Mouse (Mus musculus): ENCODE measurements around the gene Fktn. TPM values are rescaled to one million over a fixed set of nuclear protein-coding genes. Genes with fewer than 3 reads are reported as not detected.
A peak's percentile ranks its signal among the peaks of the same experiment; 100 is the strongest.

Fktn gene
- total RNA-seq, 2 experiments from 2014 or later, result 27.4 to 28.2 TPM

GRCm38 (mm10) chr4:53728121-53728520, 14.3 kb downstream of the Fktn start:
- no peak for DNase-seq (ENCODE audit: extremely low spot score in 1 of 2, low spot score in 2 of 2)
- no peak overlapping the region for H3K4me3 ChIP-seq
- intact Hi-C loops (cut with DNase I), result no loop called here
- no peak for TF ChIP-seq CTCF (IDR thresholded peaks at IDR 0.05)
- H3K27ac ChIP-seq, result no peak overlapping the region

- TF ChIP-seq CTCF (IDR thresholded peaks at IDR 0.05), result peak; percentile 78
- Histone ChIP-seq H3K4me3 (no peak overlapping the region), H3K27ac (no peak overlapping the region)
- intact Hi-C loops (cut with DNase I), result loop anchor here (1.0 kb wide), 1 partner anchor 106 kb away; no protein-coding TSS in a partner anchor
- peak in 1 of 2 experiments; percentile 43 for DNase-seq (ENCODE audit: extremely low spot score in 1 of 2, low spot score in 2 of 2)
Observed at GRCm38 (mm10) chr4:53738956-53739616, 25.3 kb downstream of the Fktn start.

- no peak for DNase-seq (ENCODE audit: extremely low spot score in 1 of 2, low spot score in 2 of 2)
- no peak for TF ChIP-seq CTCF (IDR thresholded peaks at IDR 0.05)
- Histone ChIP-seq H3K4me3 (no peak overlapping the region), H3K27ac (peak overlapping the region; percentile 67)
- intact Hi-C loops (cut with DNase I), result loop anchor here (1.0 kb wide), 2 partner anchors 9 to 24 kb away; no protein-coding TSS in a partner anchor
Observed at GRCm38 (mm10) chr4:53749831-53750230, 36.0 kb downstream of the Fktn start.

GRCm38 (mm10) chr4:53750391-53751120, 36.8 kb downstream of the Fktn start:
- TF ChIP-seq CTCF (IDR thresholded peaks at IDR 0.05), result peak; percentile 27; the same call in 1 of the 2 replicates
- H3K4me3 ChIP-seq, result no peak overlapping the region
- peak overlapping the region; percentile 67; the same call in 1 of the 2 replicates for H3K27ac ChIP-seq
- intact Hi-C loops (cut with DNase I), result loop anchor here (1.0 kb wide), 2 partner anchors 9 to 24 kb away; no protein-coding TSS in a partner anchor
- peak; percentile 38 to 48 for DNase-seq (ENCODE audit: extremely low spot score in 1 of 2, low spot score in 2 of 2)

- TF ChIP-seq CTCF (IDR thresholded peaks at IDR 0.05), result no peak
- DNase-seq (ENCODE audit: extremely low spot score in 1 of 2, low spot score in 2 of 2), result no peak
- Histone ChIP-seq H3K27ac (no peak overlapping the region), H3K4me3 (no peak overlapping the region)
- intact Hi-C loops (cut with DNase I), result loop anchor here (5.0 kb wide), 1 partner anchor 70 kb away; the partner anchor contains the start of gene Tmem38b
Observed at GRCm38 (mm10) chr4:53757030-53757429, 43.2 kb downstream of the Fktn start.

DNA sequence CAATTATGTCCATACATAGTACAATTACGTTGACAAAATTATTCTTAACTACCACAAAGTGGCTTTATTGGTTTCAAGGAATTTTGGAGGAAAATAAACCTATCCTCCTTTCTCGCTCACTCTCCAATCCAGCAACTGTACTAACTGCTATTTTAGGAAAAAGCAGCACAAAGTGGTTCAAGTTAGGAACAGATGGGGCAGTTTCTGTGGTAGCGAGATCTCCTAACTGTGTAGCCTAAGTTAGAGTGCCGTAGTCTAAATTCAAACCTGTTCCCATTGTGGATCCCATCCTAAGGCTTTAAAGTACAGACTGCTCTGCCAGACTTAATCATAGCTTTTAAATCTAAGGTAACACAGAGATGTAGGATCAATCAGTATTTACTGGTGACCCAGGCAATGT, 45.0 kb downstream of the Fktn start:
- Histone ChIP-seq H3K27ac (peak overlapping the region; percentile 28; the same call in 1 of the 2 replicates), H3K4me3 (no peak overlapping the region)
- intact Hi-C loops (cut with DNase I), result loop anchor here (1.0 to 5.0 kb wide), 2 partner anchors 8 to 69 kb away; partner anchors contain the start of gene Tmem38b
- DNase-seq (ENCODE audit: extremely low spot score in 1 of 2, low spot score in 2 of 2), result no peak
- no peak for TF ChIP-seq CTCF (IDR thresholded peaks at IDR 0.05)

DNA sequence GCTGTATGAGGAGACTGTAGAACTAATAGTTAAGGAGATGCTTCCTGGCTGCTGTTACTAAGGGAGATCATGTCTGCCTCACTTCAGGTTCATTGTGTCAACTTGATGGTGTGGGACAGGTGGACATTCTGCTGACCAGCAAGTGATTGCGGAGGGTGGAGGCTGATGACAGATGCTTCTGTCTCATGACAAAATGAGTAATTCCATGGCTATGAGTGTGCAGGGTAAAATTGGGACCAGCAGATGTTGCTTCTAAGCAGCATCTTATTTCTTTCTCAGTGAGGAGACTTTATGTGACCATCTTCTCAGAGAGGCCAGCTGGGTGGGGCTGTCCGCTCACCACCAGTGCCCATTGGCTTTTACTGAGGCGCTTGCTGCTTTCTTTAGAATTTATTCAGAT, 45.9 kb downstream of the Fktn start:
- no peak for TF ChIP-seq CTCF (IDR thresholded peaks at IDR 0.05)
- DNase-seq (ENCODE audit: extremely low spot score in 1 of 2, low spot score in 2 of 2), result no peak
- H3K27ac ChIP-seq, result no peak overlapping the region; the same call in 1 of the 2 replicates
- no peak overlapping the region for H3K4me3 ChIP-seq
- intact Hi-C loops (cut with DNase I), result loop anchor here (1.0 to 5.0 kb wide), 3 partner anchors 9 to 83 kb away; partner anchors contain the start of gene Tmem38b

- no peak for DNase-seq (ENCODE audit: extremely low spot score in 1 of 2, low spot score in 2 of 2)
- H3K4me3 ChIP-seq, result no peak overlapping the region
- no peak for TF ChIP-seq CTCF (IDR thresholded peaks at IDR 0.05)
- intact Hi-C loops (cut with DNase I), result loop anchor here (5.0 kb wide), 1 partner anchor 80 kb away; no protein-coding TSS in a partner anchor
- H3K27ac ChIP-seq, result no peak overlapping the region
Observed at GRCm38 (mm10) chr4:53762501-53762900, 48.7 kb downstream of the Fktn start.

DNA sequence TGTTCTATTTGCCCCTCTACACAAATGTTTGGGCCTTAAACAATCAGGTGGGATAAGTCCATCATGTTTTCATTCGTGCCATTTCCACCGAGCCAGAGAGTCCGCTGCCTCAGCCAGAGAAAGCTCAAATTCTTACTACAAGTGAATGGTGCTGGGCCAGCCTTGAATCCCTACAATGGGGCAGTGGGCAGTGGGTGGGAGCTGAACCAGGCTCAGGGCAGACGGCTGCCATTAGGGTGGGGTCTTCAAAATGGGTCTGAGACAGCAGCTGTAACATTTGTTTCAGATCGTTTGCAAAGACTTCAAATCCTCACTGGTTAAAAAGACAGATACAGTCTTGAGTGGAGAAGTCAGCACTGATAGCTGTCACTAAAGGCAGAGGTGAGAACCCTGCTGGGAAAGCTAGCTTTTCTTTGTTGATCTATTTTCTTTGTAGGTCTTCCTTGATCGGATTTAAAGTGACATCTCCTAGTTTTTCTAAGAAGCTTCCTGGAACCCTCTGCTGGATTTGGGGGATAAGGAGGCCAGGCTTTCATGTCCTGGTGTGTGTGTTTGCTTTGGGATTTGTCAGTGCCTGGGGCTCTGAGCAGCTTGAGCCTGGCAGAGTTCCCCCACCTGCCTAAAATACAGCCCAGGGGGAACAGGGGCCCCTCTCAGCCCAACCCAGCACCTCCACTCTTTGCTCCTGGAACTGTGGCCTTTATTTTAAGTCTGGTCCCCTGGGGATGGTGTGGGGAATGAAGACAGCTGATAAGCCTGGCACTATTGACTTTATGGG, 57.3 kb downstream of the Fktn start:
- H3K27ac ChIP-seq, result no peak overlapping the region
- no peak for TF ChIP-seq CTCF (IDR thresholded peaks at IDR 0.05)

DNA sequence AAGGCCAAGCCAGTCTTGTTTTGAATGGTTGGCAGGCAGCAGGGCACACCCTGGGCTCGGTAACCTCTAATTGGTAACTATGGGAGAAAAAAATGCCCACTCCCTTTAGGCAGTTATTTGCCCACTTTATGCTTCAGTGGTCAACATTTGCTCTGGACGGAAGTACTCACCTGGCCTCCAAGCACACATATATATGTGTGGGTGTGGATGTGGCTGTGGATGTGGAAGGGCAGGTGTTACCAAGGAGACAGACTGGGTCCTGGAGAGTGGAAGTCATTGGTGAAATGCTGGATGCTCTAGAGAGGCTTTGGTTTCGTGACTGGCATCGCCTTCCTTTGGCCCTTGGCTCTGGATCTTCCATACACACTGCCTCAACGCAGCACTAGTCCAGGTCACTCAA, 58.2 kb downstream of the Fktn start:
- no peak for TF ChIP-seq CTCF (IDR thresholded peaks at IDR 0.05)
- no peak overlapping the region for H3K27ac ChIP-seq
- intact Hi-C loops (cut with DNase I), result no loop called here
- DNase-seq (ENCODE audit: extremely low spot score in 1 of 2, low spot score in 2 of 2), result no peak
- no peak overlapping the region for H3K4me3 ChIP-seq

More for the DNA sequence above, 57.3 kb downstream of the Fktn start:
- intact Hi-C loops (cut with DNase I), result no loop called here
- DNase-seq (ENCODE audit: extremely low spot score in 1 of 2, low spot score in 2 of 2), result no peak
- no peak overlapping the region for H3K4me3 ChIP-seq

DNA sequence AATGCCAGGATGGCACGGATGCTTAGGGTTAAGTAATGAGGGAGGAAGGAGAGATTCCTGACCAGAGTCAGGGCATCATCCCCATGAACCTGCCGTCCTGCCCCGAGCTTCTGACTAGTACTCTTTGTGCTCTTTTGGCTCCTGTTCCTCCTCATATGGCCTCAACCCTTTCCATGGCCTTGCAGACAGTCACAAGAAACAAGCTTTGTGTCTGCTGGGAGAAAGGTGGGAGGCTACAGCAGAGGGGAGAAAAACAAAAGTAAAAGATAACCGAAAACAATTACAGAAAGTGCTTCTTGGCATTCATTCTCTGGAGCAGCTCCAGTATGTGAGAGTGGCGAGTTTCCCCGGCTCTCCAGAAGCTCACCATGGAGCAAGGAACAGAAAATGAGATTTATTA, 60.1 kb downstream of the Fktn start:
- Histone ChIP-seq H3K4me3 (no peak overlapping the region), H3K27ac (no peak overlapping the region)
- DNase-seq (ENCODE audit: extremely low spot score in 1 of 2, low spot score in 2 of 2), result no peak
- no peak for TF ChIP-seq CTCF (IDR thresholded peaks at IDR 0.05)
- intact Hi-C loops (cut with DNase I), result loop anchor here (1.0 kb wide), 1 partner anchor 24 kb away; no protein-coding TSS in a partner anchor
